ENCODE assay signal across 18 mouse cellular contexts in genomic region chr3:145843836-145844235, GRCm38 (mm10).
DNase-seq lines count a peak whose midpoint lies in the region; ATAC-seq and TF ChIP-seq lines count a peak whose summit lies in the region.
"Had no signal": no experiment of that assay in that cellular context is flagged by ENCODE, and none has a peak within 500 bp of the region (broad histone marks: within the 10 kb centered on the region; RNA-seq: fewer than 3 reads in every experiment).

No protein-coding gene starts in this region.

- H3K36me3 ChIP-seq in myocyte (ENCODE audit: control insufficient read depth, insufficient read depth), result no peaks in the 10 kb centered on the region
- H3K36me3 ChIP-seq: hindbrain, embryonic 15.5 days; limb, embryonic 10.5 days; liver, embryonic 13.5 days; midbrain, embryonic 10.5 days had no signal

- H3K27me3 ChIP-seq in myocyte (ENCODE audit: control insufficient read depth, insufficient read depth, insufficient read length), result no peaks in the 10 kb centered on the region
- H3K27me3 ChIP-seq: hindbrain, embryonic 15.5 days; liver, embryonic 13.5 days had no signal

- TF ChIP-seq POLR2A in myocyte (IDR thresholded peaks at IDR 0.05; ENCODE audit: insufficient read length, low read depth), result no peak

- intact Hi-C loops in left cerebral cortex, postnatal 4 days (cut with DNase I), result no loop called here

- no peak overlapping the region for H3ac ChIP-seq in myocyte (ENCODE audit: control insufficient read depth, insufficient read length)

- peak; percentile 19 for DNase-seq in adrenal gland, postnatal 14 days
- no peak for DNase-seq in adrenal gland, postnatal 25 days
- DNase-seq in left cerebral cortex, postnatal 4 days, result peak; percentile 20
- no peak for DNase-seq in left cerebral cortex, adult 11 months (ENCODE audit: low spot score)
- DNase-seq in gastrocnemius, adult 18-20 months (ENCODE audit: low spot score), result peak; percentile 69
- DNase-seq in Muller cell, postnatal 12 days (ENCODE audit: inconsistent ontology term), result no peak
- DNase-seq: cerebellum, postnatal 36 days; heart, postnatal 10 days; layer of hippocampus, postnatal 36 days; liver, embryonic 13.5 days; lung, postnatal 36 days; spleen, adult 18-20 months had no signal

- peak overlapping the region; percentile 37 for H3K4me2 ChIP-seq in myocyte (ENCODE audit: low read depth)
- H3K4me2 ChIP-seq: hindbrain, embryonic 15.5 days; liver, embryonic 13.5 days had no signal

- no peak overlapping the region for H3K4me3 ChIP-seq in myocyte
- H3K4me3 ChIP-seq: heart, adult 2 months; hindbrain, embryonic 15.5 days; limb, embryonic 10.5 days; liver, embryonic 13.5 days; midbrain, embryonic 10.5 days had no signal

- no peak for ATAC-seq in inflammation-experienced regulatory T-cells, adult 6 months

- no peaks in the 10 kb centered on the region for H3K79me2 ChIP-seq in myocyte (ENCODE audit: control insufficient read depth, insufficient read depth)

TF ChIP-seq in myocyte, 11 proteins besides CTCF, POLR2A, EP300 and RAD21:
- TF ChIP-seq USF1 (IDR thresholded peaks at IDR 0.05; ENCODE audit: low read depth), result no peak
- TF ChIP-seq POLR2AphosphoS2 (IDR thresholded peaks at IDR 0.05; ENCODE audit: insufficient read length, low read depth), result no peak
- TF ChIP-seq REST (IDR thresholded peaks at IDR 0.05; ENCODE audit: insufficient read depth, insufficient read length), result no peak
- no peak for TF ChIP-seq CEBPB (IDR thresholded peaks at IDR 0.05; ENCODE audit: insufficient read depth, poor library complexity, severe bottlenecking)
- no peak for TF ChIP-seq TCF3 (IDR thresholded peaks at IDR 0.05; ENCODE audit: insufficient read length, low read depth)
- no peak for TF ChIP-seq E2F4 (IDR thresholded peaks at IDR 0.05; ENCODE audit: insufficient read depth)
- no peak for TF ChIP-seq SRF (IDR thresholded peaks at IDR 0.05; ENCODE audit: control insufficient read depth, insufficient read length, low read depth)
- no peak for TF ChIP-seq MYOD1 (IDR thresholded peaks at IDR 0.05; ENCODE audit: control insufficient read depth in 1 of 3, insufficient read length in 2 of 3, low read depth in 2 of 3)

Comparison
In these comparisons a context has a peak if more than half of its experiments do, and no peak if none do; other contexts are left out.
1. DNase-seq: peak in adrenal gland, postnatal 14 days (single experiment), left cerebral cortex, postnatal 4 days (single experiment) and gastrocnemius, adult 18-20 months (single experiment); none in adrenal gland, postnatal 25 days (single experiment), left cerebral cortex, adult 11 months (single experiment) and Muller cell, postnatal 12 days (single experiment).